Comparison of ENCODE assay signal across 23 mouse cellular contexts in genomic region chr17:13753918-13754317, GRCm38 (mm10). TPM values are rescaled to one million over a fixed set of nuclear protein-coding genes. Genes with fewer than 3 reads are reported as not detected.
DNase-seq lines count a peak whose midpoint lies in the region; ATAC-seq and TF ChIP-seq lines count a peak whose summit lies in the region.
"Had no signal": no experiment of that assay in that cellular context is flagged by ENCODE, and none has a peak within 500 bp of the region (broad histone marks: within the 10 kb centered on the region; RNA-seq: fewer than 3 reads in every experiment).

No protein-coding gene starts in this region.

- DNase-seq in heart, adult 11 months = peak; percentile 65
- DNase-seq in heart, adult 18-20 months = no peak
- DNase-seq in kidney, adult 11 months = peak; percentile 37
- no peak for DNase-seq in kidney, postnatal 0 days (ENCODE audit: low spot score)
- DNase-seq: adrenal gland, adult 8-10 months; adrenal gland, postnatal 14 days; adrenal gland, postnatal 36 days; B cell, adult 2 months; cerebellum, adult 11-12 months; cerebellum, adult 2 months; cerebellum, adult 9-10 months; cerebellum, postnatal 10 days; cerebellum, postnatal 25 days had no signal

- no peak for TF ChIP-seq CTCF in kidney, postnatal 0 days (IDR thresholded peaks at IDR 0.05; ENCODE audit: low read depth)

- 73% methylated on average over 4 of the region's 4 CpGs for WGBS in kidney, embryonic 16.5 days
- 54% methylated on average over 4 of the region's 4 CpGs for WGBS in kidney, postnatal 0 days
- 71% methylated on average over 4 of the region's 4 CpGs for WGBS in kidney, embryonic 15.5 days

- H3K27ac ChIP-seq in kidney, embryonic 16.5 days (ENCODE audit: low read length) = no peak overlapping the region
- peak overlapping the region; percentile 61 for H3K27ac ChIP-seq in kidney, postnatal 0 days
- no peak overlapping the region for H3K27ac ChIP-seq in kidney, embryonic 15.5 days
- H3K27ac ChIP-seq: embryonic facial prominence, embryonic 10.5 days; embryonic facial prominence, embryonic 12.5 days; forebrain, embryonic 13.5 days; forebrain, embryonic 15.5 days had no signal

- no peak overlapping the region for H3K4me3 ChIP-seq in kidney, embryonic 16.5 days (ENCODE audit: low read length)
- H3K4me3 ChIP-seq in kidney, postnatal 0 days (replicated peaks; ENCODE audit: low read depth, low read length) = no peak overlapping the region
- H3K4me3 ChIP-seq in kidney, embryonic 15.5 days (replicated peaks) = no peak overlapping the region
- H3K4me3 ChIP-seq: embryonic facial prominence, embryonic 10.5 days; embryonic facial prominence, embryonic 12.5 days; forebrain, embryonic 13.5 days; forebrain, embryonic 15.5 days had no signal

- no peak overlapping the region for H3K4me2 ChIP-seq in kidney, embryonic 16.5 days (replicated peaks; ENCODE audit: low read depth, low read length)
- no peak overlapping the region for H3K4me2 ChIP-seq in kidney, postnatal 0 days (ENCODE audit: low read length)
- no peak overlapping the region for H3K4me2 ChIP-seq in kidney, embryonic 15.5 days
- H3K4me2 ChIP-seq: embryonic facial prominence, embryonic 12.5 days; forebrain, embryonic 13.5 days; forebrain, embryonic 15.5 days had no signal

- peaks cover 4% of the 10 kb centered on the region for H3K4me1 ChIP-seq in kidney, embryonic 16.5 days (ENCODE audit: insufficient read depth, low read length)
- H3K4me1 ChIP-seq in kidney, postnatal 0 days (replicated peaks; ENCODE audit: insufficient read depth, low read length) = 0 out of 2 replicates have a peak, but pooled peaks cover 5% of the 10 kb centered on the region
- H3K4me1 ChIP-seq in kidney, embryonic 15.5 days = peaks cover 5% of the 10 kb centered on the region
- H3K4me1 ChIP-seq: embryonic facial prominence, embryonic 12.5 days had no signal

- H3K9me3 ChIP-seq in kidney, embryonic 16.5 days (ENCODE audit: low read length) = no peaks in the 10 kb centered on the region
- H3K9me3 ChIP-seq in kidney, postnatal 0 days (replicated peaks; ENCODE audit: low read length) = no peaks in the 10 kb centered on the region
- no peaks in the 10 kb centered on the region for H3K9me3 ChIP-seq in kidney, embryonic 15.5 days (replicated peaks)
- H3K9me3 ChIP-seq: embryonic facial prominence, embryonic 10.5 days; embryonic facial prominence, embryonic 12.5 days; forebrain, embryonic 13.5 days; forebrain, embryonic 15.5 days had no signal

- no peaks in the 10 kb centered on the region for H3K27me3 ChIP-seq in kidney, embryonic 16.5 days (ENCODE audit: insufficient read depth, low read length)
- no peaks in the 10 kb centered on the region for H3K27me3 ChIP-seq in kidney, postnatal 0 days (ENCODE audit: insufficient read depth, low read length)
- no peaks in the 10 kb centered on the region for H3K27me3 ChIP-seq in kidney, embryonic 15.5 days
- H3K27me3 ChIP-seq: embryonic facial prominence, embryonic 12.5 days; forebrain, embryonic 13.5 days; forebrain, embryonic 15.5 days; Patski had no signal

- no peak overlapping the region for H3K9ac ChIP-seq in kidney, embryonic 16.5 days (replicated peaks; ENCODE audit: low read length)
- H3K9ac ChIP-seq in kidney, postnatal 0 days (ENCODE audit: low read depth, low read length) = no peak overlapping the region
- H3K9ac ChIP-seq in kidney, embryonic 15.5 days = no peak overlapping the region
- H3K9ac ChIP-seq: embryonic facial prominence, embryonic 12.5 days; forebrain, embryonic 13.5 days; forebrain, embryonic 15.5 days had no signal

- no peak for ATAC-seq in kidney, embryonic 16.5 days (ENCODE audit: low FRiP score, low TSS enrichment)
- peak; percentile 84 for ATAC-seq in kidney, postnatal 0 days (replicated peaks; ENCODE audit: low FRiP score, low read depth)
- ATAC-seq in kidney, embryonic 15.5 days (replicated peaks; ENCODE audit: low FRiP score) = no peak
- ATAC-seq: activated CD4-positive, CD25-positive, alpha-beta regulatory T cell, adult 4 months; CD4-positive, CD25-positive, alpha-beta regulatory T cell, adult 4 months; forebrain, embryonic 13.5 days; forebrain, embryonic 15.5 days had no signal

- no peaks in the 10 kb centered on the region for H3K36me3 ChIP-seq in kidney, embryonic 16.5 days (ENCODE audit: insufficient read depth, low read length)
- no peaks in the 10 kb centered on the region for H3K36me3 ChIP-seq in kidney, postnatal 0 days (ENCODE audit: insufficient read depth, low read length)
- H3K36me3 ChIP-seq in kidney, embryonic 15.5 days = no peaks in the 10 kb centered on the region
- H3K36me3 ChIP-seq: embryonic facial prominence, embryonic 10.5 days; embryonic facial prominence, embryonic 12.5 days; forebrain, embryonic 15.5 days; G1E had no signal

RNA-seq across cellular contexts. Expression of gene Afdn, which starts 6.4 kb away (rescaled TPM):
- 10 to 100 TPM; 49.0 to 52.5 TPM for total RNA-seq in heart, adult 18-20 months (2021)
- 52.7 TPM in 2 replicates for polyA plus RNA-seq in kidney, embryonic 16.5 days (2015; fragmentation: Nextera tagmentation; extraction: Ambion mirVana)
- polyA plus RNA-seq in kidney, postnatal 0 days (2015; fragmentation: Nextera tagmentation; extraction: Ambion mirVana) = 96.4 and 102 TPM in 2 replicates
- polyA plus RNA-seq in kidney, embryonic 15.5 days (2015; fragmentation: Nextera tagmentation; extraction: Ambion mirVana) = 76.5 and 81.2 TPM in 2 replicates

RNA-seq across cellular contexts. Expression of gene Tcte2, which starts 7.7 kb away (rescaled TPM):
- 1 to 10 TPM; 4.7 to 6.0 TPM for total RNA-seq in heart, adult 18-20 months (2021)
- polyA plus RNA-seq in kidney, embryonic 16.5 days (2015; fragmentation: Nextera tagmentation; extraction: Ambion mirVana) = 2.8 and 4.0 TPM in 2 replicates
- polyA plus RNA-seq in kidney, postnatal 0 days (2015; fragmentation: Nextera tagmentation; extraction: Ambion mirVana) = 3.3 and 4.1 TPM in 2 replicates
- polyA plus RNA-seq in kidney, embryonic 15.5 days (2015; fragmentation: Nextera tagmentation; extraction: Ambion mirVana) = 2.8 and 3.2 TPM in 2 replicates
- polyA plus RNA-seq: activated CD4-positive, CD25-positive, alpha-beta regulatory T cell, adult 4 months; CD4-positive, CD25-positive, alpha-beta regulatory T cell, adult 4 months; G1E had no signal

Comparison
In these comparisons a context has a peak if more than half of its experiments do, and no peak if none do; other contexts are left out.
1. DNase-seq: peak in heart, adult 11 months (single experiment) and kidney, adult 11 months (single experiment); none in heart, adult 18-20 months (0 of 2) and kidney, postnatal 0 days (single experiment).